Mouse (Mus musculus): ENCODE measurements around the gene Gm49353.
A peak's percentile ranks its signal among the peaks of the same experiment; 100 is the strongest.

The Gm49353 gene

DNA sequence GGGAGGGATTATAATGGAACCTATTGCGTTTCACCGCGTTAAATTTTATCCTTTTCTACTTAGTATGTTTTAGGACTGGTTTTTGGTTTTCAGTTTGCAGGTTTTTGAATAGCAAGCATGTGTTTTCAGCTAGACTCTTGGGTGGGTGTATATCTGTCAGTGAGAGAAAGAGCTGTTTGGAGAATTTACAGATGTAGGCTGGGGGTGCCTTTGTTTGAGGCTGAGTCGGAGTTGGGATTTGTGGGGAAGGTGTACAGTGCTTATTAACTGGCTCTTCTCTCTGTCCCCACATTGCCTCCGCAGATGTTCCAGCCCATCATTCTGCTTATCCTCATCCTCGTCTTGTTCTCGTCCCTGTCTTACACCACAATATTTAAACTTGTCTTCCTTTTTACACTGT lies at the start of gene Gm49353:
Gene Gm49353 (plus strand): TSS at position 313 of the 400 bp plus-strand sequence.
- DNase-seq (ENCODE audit: low read depth, low spot score) = no peak

DNA sequence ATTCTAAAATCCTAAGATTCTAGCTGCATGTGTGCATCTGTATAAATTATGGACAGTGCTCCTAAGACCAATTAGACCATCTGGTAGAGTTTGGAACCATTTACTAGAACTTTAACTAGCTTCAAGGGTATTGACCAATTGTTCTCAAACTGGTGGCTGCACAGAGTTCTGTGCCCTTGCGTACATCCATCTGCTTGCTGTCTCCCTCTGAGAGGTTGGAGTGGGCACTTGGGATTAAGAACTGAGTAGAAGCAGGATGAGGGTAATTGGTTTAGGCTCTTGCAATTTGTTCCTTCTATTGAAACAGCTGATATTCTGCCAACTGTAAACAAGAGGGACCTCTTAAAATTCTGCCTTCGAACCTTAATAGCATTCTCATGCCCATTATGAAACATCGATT lies 43.5 kb upstream of the Gm49353 start:
- DNase-seq (ENCODE audit: low read depth, low spot score) = no peak

GRCm38 (mm10) chr10:29161664-29162063 lies 37.1 kb upstream of the Gm49353 start:
- DNase-seq (ENCODE audit: low read depth, low spot score) = no peak

- no peak for DNase-seq (ENCODE audit: low read depth, low spot score)
Measured at GRCm38 (mm10) chr10:29173778-29174177, 25.0 kb upstream of the Gm49353 start.

- DNase-seq (ENCODE audit: low read depth, low spot score) = no peak
Measured at GRCm38 (mm10) chr10:29175656-29176055, 23.1 kb upstream of the Gm49353 start.

- no peak for DNase-seq (ENCODE audit: low read depth, low spot score)
Measured at GRCm38 (mm10) chr10:29176881-29177280, 21.9 kb upstream of the Gm49353 start.

- peak; percentile 4 for DNase-seq (ENCODE audit: low read depth, low spot score)
Measured at GRCm38 (mm10) chr10:29178003-29178402, 20.8 kb upstream of the Gm49353 start.

DNA sequence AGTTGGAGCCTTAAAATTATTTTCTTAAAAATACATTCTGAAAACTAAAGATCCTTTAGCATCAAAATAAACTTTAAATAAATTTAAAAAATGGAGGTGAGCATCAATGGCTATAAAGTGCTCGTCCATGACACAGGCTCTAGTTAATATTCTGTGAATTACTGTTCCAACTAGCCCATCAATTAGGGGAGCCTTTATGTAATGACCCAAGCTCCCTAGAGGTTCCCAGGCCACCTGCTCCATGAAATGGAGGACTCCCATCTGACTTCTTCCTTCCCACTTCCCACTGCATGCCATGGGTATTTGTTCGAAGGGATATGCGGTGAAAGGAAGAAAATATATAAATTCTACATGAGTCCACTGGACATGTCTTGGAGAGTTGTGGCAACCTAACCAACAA lies 18.5 kb upstream of the Gm49353 start:
- no peak for DNase-seq (ENCODE audit: low read depth, low spot score)

- DNase-seq (ENCODE audit: low read depth, low spot score) = no peak
Measured at GRCm38 (mm10) chr10:29181046-29181445, 17.7 kb upstream of the Gm49353 start.

DNA sequence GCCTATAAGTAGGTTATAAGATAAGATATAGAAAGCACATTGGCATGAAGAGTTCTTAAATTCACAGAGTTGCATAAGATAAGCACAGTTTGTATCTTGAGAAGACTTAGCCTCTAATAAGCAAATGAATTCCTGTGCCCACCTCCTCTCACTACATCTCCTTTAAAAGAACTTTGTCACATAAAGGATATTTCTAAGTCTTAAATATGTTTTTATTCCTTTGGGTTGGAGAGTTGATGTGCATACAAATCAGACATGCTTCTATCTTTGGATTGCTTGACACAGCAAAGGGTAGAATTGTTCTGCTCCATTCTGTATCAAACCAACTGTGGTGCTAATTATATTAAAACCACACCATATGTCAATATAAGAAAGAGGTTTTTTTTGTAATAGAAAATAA lies 5.0 kb upstream of the Gm49353 start:
- no peak for DNase-seq (ENCODE audit: low read depth, low spot score)

DNA sequence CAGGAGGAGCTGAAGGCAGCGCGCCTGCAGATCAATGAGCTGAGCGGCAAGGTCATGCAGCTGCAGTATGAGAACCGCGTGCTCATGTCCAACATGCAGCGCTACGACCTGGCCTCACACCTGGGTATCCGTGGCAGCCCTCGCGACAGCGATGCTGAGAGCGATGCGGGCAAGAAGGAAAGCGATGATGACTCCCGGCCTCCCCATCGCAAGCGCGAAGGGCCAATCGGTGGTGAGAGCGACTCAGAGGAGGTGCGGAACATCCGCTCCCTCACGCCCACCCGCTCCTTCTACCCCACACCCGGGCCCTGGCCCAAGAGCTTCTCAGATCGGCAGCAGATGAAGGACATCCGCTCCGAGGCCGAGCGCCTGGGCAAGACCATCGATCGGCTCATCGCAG lies 1.9 kb upstream of the Gm49353 start:
- peak; percentile 45 for DNase-seq (ENCODE audit: low read depth, low spot score)

GRCm38 (mm10) chr10:29199835-29200234 lies 1.1 kb downstream of the Gm49353 start:
- DNase-seq (ENCODE audit: low read depth, low spot score) = peak; percentile 27

DNA sequence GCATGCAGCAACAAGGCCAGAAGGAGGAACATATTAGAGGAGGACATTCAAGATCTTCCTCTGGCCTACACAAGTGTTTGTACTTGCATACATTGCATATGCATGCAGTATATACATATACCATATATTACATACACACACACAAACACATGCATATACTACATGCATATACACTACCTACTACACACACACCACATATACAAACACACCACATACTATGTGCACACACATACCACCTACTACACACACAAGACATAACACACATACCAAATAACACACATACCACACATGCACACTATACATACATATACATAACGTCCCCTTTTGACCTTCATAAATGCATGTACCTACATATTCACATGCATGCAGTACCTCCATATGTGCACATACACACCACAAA lies 1.9 kb downstream of the Gm49353 start:
- DNase-seq (ENCODE audit: low read depth, low spot score) = no peak

DNA sequence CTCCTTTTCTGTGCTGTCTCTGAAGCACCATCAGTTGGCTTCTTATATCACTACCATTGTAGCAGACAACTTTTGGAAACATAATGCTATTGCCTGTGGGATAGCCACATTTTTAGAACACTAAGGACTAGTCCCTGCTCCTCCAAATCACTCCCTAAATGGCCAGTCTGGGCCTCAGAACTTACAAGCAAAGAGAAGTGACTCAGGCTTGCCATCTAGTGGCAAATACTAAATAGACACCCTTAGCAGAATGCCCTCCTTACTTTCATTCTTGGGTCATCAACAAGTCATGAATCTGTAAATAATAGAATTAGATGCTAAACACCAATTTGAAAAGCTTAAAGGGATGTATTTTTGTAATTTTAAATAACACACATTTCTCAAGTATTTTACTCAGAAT lies 8.0 kb downstream of the Gm49353 start:
- DNase-seq (ENCODE audit: low read depth, low spot score) = peak; percentile 68

GRCm38 (mm10) chr10:29208735-29209134 lies 10.0 kb downstream of the Gm49353 start:
- peak; percentile 9 for DNase-seq (ENCODE audit: low read depth, low spot score)

GRCm38 (mm10) chr10:29211453-29211852 lies 12.7 kb downstream of the Gm49353 start, which contains the start of gene 9330159F19Rik:
Gene 9330159F19Rik, plus strand, starts transcription at chr10:29211606.
- DNase-seq (ENCODE audit: low read depth, low spot score) = peak; percentile 6

DNA sequence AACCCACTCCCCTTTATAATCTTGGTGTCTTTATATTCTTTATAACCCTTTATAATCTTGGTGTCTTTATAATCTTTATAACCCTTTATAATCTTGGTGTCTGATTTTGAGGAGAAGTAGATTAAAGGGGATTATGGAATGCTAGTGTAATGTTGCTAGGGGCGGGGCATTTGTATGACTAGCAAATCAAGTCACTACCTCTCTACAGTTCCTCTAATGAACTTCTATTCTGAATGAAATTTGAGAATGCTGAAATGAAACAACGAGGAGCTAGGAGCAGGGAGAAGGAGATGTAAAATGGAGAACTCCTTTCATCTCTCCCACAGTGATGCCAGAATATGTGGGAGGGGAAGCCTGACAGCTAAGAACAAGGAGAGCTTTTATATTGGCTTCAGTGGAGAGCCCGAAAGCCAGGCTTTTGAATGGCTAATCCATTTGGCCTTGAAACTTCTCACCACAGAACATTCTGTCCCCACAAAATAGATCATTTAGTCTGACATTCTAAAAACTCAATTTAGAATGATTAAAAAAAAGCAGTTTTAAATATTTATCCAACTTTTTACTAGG lies 14.9 kb downstream of the Gm49353 start:
- DNase-seq (ENCODE audit: low read depth, low spot score) = no peak

DNA sequence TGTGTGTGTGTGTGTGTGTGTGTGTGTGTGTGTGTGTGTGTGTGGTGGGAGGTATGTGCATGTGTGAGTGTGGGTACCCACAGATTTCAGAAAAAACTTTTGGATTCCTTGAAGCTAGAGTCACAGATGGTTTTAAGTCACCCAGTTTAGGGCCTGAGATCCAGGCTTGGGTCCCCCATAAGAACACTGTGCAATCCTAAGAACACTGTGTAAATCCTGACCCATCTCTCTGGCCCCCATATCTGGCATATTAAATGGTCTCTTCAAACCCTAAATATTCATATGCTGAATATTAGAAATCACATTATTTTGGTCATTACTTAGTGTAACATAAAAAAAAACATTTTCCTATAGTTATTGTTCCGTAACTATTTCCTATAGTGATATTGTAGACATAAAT lies 18.2 kb downstream of the Gm49353 start:
- DNase-seq (ENCODE audit: low read depth, low spot score) = no peak

- no peak for DNase-seq (ENCODE audit: low read depth, low spot score)
Measured at GRCm38 (mm10) chr10:29217451-29217850, 18.7 kb downstream of the Gm49353 start.

GRCm38 (mm10) chr10:29225329-29225728 lies 26.6 kb downstream of the Gm49353 start:
- no peak for DNase-seq (ENCODE audit: low read depth, low spot score)

- no peak for DNase-seq (ENCODE audit: low read depth, low spot score)
Measured at GRCm38 (mm10) chr10:29231208-29231607, 32.5 kb downstream of the Gm49353 start.

Measured in ES-CJ7 (cell line).